Mouse (Mus musculus) monocyte, adult 2 months (primary cell): Measurements from ENCODE around the gene Rflnb.

Experiments
- DNase-seq, 2 experiments: peaks; one replicate each; pipeline ENCODE4 v3.0.0; 2022; ENCODE audit warnings: low spot score in 2 of 2, low read depth in 1 of 2

Rflnb gene

GRCm38 (mm10) chr11:76027139-76028071 is at the start of gene Rflnb:
Rflnb (minus strand) TSS chr11:76027782.
- peak; percentile 38 to 76 for DNase-seq

- DNase-seq: no peak
These were observed 49.8 kb upstream of the Rflnb start for GRCm38 (mm10) chr11:76077341-76077740.

- no peak for DNase-seq
These were observed 46.9 kb upstream of the Rflnb start for GRCm38 (mm10) chr11:76074296-76075093.

GRCm38 (mm10) chr11:76069816-76070215 is 42.2 kb upstream of the Rflnb start:
- no peak for DNase-seq

GRCm38 (mm10) chr11:76066563-76067156 is 39.1 kb upstream of the Rflnb start:
- no peak for DNase-seq

GRCm38 (mm10) chr11:76065521-76066095 is 38.0 kb upstream of the Rflnb start:
- no peak for DNase-seq

- no peak for DNase-seq
These were observed 36.8 kb upstream of the Rflnb start for GRCm38 (mm10) chr11:76064411-76064810.

GRCm38 (mm10) chr11:76060906-76061305 is 33.3 kb upstream of the Rflnb start:
- DNase-seq: no peak

GRCm38 (mm10) chr11:76059971-76060370 is 32.4 kb upstream of the Rflnb start:
- no peak for DNase-seq

GRCm38 (mm10) chr11:76056487-76056886 is 28.9 kb upstream of the Rflnb start:
- no peak for DNase-seq

- DNase-seq: no peak
These were observed 24.9 kb upstream of the Rflnb start for GRCm38 (mm10) chr11:76052496-76052895.

GRCm38 (mm10) chr11:76050967-76051512 is 23.5 kb upstream of the Rflnb start:
- no peak for DNase-seq

- no peak for DNase-seq
These were observed 22.9 kb upstream of the Rflnb start for GRCm38 (mm10) chr11:76050509-76050908.

- no peak for DNase-seq
These were observed 17.8 kb upstream of the Rflnb start for GRCm38 (mm10) chr11:76045367-76045766.

- DNase-seq: no peak
These were observed 16.9 kb upstream of the Rflnb start for GRCm38 (mm10) chr11:76044468-76044867.

- DNase-seq: no peak
These were observed 15.3 kb upstream of the Rflnb start for GRCm38 (mm10) chr11:76042882-76043281.

GRCm38 (mm10) chr11:76042041-76042638 is 14.6 kb upstream of the Rflnb start:
- DNase-seq: no peak

- DNase-seq: no peak
These were observed 13.3 kb upstream of the Rflnb start for GRCm38 (mm10) chr11:76040761-76041376.

- DNase-seq: no peak
These were observed 12.5 kb upstream of the Rflnb start for GRCm38 (mm10) chr11:76040106-76040505.
